Mouse (Mus musculus) thymus, postnatal 25 days (tissue): ENCODE measurements at regions not wholly inside any gene's neighbourhood (a gene's known extent, or its start where the extent isn't known, plus 50 kb on each side); places are given as distances from the start of the nearest gene placed in this dataset.

ENCODE experiments used
- DNase-seq: peaks from one replicate; pipeline ENCODE4 v3.0.0; 2022

DNA sequence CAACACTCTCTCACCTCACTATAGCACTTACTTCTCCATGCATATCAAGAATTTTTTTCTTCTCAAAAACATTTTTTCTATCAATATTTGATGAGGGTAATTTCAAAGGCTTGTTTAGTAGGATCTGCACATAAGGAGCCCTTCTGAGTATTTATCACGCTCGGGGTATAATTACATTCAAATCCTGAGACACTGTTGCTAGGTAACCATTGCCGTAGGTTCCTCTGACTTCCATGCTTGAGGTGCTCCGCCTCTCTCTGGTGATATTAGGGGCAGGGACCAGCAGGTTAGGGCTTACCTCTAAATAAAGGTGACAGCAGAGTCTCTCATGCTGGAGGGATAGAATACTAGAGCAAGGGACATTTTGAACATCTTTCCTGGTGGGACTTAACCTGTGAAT, 54.4 kb upstream of the 9630041A04Rik start:
- DNase-seq, result no peak

DNA sequence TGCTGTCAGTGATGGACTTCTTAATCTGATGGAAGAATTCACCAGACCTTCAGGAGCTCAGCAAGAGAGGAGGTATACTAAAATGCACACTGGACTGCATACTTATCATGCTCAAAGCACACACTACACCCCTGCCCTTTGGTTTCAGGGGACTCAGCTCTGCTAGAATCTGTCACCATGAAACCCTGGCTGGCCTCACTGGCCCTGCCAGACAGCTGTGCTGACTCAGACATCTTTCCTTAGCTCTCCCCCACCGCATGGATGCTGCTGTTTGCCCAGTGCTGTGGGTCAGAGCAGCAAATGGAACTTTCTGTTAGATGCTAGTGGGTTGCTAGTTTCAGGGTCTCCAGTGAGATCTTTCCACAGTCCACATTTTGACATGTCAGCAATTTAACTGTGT, 64.9 kb upstream of the 9630041A04Rik start:
- DNase-seq, result no peak

DNA sequence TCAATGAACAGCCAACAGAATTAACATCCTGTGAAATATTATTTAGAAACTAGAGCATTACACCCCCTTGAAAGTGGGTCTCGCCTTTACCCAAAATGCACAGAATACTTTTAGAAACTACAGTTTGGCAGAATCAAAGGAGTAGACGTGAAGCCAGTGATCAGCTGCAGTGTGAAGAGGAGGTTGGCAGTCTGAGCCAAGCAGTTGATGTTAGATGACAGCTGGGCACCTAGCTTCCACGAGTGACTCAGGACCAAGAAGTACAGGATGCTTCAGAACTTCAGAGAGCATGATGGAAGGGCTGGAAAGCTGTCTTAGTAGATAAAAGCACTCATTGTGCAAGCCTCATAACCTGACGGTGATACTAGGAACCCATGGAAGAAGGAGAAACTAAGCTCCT, 65.6 kb upstream of the 9630041A04Rik start:
- no peak for DNase-seq

GRCm38 (mm10) chr9:101795436-101795835, 66.2 kb upstream of the 9630041A04Rik start:
- no peak for DNase-seq

GRCm38 (mm10) chr9:101790936-101791335, 70.7 kb upstream of the 9630041A04Rik start:
- DNase-seq, result no peak

GRCm38 (mm10) chr9:101740949-101741605, 120.6 kb upstream of the 9630041A04Rik start:
- no peak for DNase-seq

- no peak for DNase-seq
Observed at GRCm38 (mm10) chr9:101739322-101739721, 122.3 kb upstream of the 9630041A04Rik start.

DNA sequence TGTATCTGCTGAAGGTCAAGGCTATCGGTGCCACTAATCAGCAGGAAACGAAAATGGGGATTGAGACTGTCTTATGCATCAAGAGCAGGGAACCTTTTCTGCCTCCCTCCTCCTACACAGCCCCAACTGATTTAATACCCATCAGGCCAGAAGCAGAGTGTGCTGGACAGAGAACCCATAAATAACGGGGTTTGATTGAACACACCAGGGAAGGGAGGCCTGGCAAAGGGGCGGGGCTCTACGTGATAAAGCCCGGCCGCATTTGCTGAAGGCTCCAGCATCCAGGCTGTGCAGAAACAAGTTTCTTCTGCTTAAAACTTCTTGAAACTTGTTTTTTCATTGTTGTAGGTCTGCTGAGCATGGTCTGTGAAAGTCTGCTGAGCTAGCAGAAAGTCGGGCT, 127.4 kb upstream of the 9630041A04Rik start:
- DNase-seq, result no peak

DNA sequence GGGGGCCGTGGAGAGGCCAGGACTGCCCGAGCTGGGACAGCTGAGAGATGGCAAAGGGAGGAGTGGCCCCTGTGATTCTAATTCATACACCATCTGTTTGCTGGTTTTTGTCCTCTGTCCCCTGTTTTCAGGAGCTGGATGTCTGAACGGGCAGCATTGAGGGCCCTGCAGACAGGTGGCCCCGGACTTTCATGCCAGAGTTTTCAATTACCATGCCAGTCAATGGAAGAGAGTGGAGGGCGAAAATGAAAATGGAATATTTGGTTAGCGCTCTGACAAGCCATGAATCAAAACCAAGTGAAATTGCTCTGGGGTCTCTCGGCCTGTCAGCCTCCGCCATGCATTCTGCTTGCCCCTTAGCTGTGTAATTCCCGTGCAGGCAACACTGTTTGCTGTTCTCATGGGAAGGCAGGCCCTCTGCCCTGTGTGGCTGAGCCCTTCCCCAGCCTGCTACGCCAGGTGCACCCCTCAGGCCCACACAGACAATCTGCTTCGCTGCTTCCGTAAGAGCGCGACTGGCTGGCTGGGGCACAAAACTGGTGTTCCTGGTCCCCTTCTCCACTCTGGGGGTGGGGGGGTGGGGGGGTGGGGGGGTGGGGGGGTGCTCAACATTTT, 127.9 kb upstream of the 9630041A04Rik start:
- no peak for DNase-seq

DNA sequence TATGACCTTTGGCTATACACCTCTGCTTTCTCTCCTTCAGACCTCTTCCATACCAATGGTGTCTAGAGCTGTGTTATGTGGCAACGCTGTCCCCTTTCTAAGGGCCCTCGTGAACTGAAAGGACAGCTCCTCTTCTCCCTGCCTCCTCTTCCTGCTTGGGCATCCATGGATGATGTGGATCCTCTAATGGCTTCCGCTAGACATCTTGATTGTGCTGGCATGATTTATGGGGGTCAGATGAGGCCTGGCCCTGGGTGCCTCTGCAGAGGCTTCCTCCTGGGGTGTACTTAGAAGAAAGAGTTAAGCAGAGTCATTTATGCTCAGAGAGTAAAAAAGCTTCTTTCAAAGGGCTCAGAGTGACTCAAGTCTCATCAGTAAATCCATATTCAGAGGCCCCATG, 131.5 kb upstream of the 9630041A04Rik start:
- DNase-seq, result no peak

DNA sequence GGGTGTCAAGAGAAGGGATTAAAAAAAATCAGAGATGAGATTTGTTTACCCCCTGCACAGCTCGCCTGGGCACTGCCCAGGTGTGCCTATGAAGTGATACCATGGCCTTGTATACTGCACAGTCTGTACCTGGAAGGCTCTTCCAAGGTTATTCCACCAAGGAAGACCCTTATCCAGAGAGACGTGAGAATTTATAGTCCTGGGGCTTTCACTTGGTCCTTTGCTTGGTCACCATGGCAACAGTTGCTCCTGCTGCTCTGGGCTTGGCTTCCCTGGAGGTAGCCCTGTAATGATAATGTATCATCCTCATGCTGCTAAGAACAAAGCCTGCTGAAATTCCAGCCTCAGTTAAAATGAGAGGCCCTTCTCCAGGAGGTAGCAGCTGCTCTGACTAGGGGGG, 143.7 kb upstream of the 9630041A04Rik start:
- DNase-seq, result no peak

GRCm38 (mm10) chr9:101716326-101716725, 145.3 kb upstream of the 9630041A04Rik start:
- no peak for DNase-seq

- DNase-seq, result no peak
Observed at GRCm38 (mm10) chr9:101714805-101715204, 146.8 kb upstream of the 9630041A04Rik start.

DNA sequence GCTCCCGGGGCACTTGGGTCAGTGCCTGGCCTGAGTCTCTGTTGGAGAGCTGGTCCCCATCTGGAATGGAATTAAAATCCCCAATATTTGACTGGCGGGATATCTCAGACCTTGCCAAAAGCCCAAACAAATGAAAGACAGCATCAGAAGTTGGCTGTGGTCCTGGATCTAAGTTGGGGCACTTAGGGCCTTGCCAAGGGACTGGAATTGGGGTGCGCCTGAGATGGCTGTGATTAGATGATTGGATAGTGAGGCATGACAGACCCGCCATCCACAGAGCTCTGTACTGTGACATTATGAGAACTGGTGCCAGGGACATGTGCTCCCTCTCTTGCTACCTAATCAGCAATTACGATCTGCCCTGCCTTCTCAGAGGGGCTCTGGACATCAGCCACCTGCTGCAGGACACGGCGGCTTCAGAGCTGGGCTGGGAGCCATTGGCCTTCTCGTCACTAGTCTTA, 151.0 kb upstream of the 9630041A04Rik start:
- DNase-seq, result no peak

- no peak for DNase-seq
Observed at GRCm38 (mm10) chr9:101700368-101700767, 161.3 kb upstream of the 9630041A04Rik start.

- DNase-seq, result no peak
Observed at GRCm38 (mm10) chr9:101694054-101694453, 167.6 kb upstream of the 9630041A04Rik start.

DNA sequence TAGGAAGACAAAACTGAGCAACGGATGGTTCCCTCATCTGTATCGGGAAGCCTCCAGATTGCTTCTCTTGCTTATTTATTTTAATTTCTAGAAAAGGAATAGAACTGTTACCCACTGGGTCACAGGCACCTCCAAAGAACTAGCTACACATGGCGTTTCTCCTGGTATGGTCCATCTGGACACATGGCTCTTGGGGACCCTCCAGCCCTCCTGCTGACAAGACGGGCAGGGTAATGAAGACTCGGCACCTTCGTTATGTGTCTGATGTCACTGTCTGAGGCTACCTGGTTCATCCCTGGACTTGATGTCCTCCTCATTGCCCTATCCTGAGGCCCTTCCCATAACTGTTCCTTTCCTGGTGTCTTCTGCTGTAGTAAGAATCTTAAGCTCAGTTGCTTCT, 170.3 kb upstream of the 9630041A04Rik start:
- DNase-seq, result no peak

- no peak for DNase-seq
Observed at GRCm38 (mm10) chr9:101690916-101691315, 170.7 kb upstream of the 9630041A04Rik start.

- no peak for DNase-seq
Observed at GRCm38 (mm10) chr9:101690402-101690861, 171.2 kb upstream of the 9630041A04Rik start.

DNA sequence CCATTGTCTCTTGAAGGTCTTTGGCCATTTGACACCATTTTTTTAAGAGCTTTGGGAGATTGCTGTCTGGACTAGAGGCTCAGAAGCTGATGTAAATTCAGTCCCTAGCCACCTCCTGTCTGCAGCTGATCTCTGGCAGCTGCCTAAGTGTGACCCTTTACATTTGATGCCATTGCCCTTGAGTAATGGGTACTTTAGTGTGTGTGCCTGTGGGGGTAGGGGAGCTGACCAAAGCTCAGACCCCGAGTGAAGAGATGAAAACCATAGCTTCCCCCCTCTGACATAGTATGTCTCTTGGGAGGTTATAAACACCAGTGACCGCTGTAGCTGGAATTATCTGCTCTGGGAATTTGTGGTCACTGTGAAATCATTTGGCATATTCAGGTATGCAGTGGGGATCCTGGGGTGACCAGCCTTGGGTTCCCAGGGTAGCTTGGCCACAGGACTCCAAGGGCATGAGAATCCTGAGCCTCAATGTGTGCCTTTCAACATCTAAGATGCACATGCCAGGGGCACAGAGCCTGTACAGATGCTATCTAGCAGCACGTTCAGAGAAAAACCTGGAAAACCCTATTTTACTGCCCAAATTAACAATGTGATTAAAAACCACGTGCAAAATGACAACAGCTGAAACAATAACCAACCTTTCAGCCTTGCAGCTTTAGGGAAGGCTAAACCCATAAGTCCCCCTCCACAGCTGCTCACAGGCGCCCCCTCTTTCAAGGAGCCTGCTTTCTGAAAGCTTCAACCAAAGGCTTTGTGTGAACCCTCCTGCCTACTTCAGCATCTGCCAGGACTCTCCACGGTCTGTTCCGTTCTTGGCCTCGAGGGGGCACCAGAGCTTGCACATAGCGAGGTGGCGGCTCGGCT, 171.9 kb upstream of the 9630041A04Rik start:
- DNase-seq, result peak; percentile 21

DNA sequence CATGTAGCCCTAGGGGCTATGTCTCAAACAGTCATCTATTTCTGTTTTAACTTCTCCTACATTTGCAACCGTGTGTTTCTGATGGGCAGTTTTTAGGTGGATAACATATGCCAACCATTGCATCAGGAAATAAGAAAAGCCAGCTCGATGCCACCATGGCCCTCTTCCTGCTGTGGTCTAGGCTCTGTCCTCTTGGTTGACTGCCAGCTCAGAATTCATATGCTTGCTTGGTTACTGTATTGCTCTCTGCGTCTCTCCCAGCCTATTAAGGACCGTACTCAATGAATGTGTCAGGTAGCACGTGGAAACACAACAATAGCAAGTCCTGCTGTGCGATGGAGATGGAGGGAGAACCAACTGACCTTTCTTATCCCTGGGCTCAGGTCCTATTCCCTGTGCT, 174.4 kb upstream of the 9630041A04Rik start:
- DNase-seq, result no peak

DNA sequence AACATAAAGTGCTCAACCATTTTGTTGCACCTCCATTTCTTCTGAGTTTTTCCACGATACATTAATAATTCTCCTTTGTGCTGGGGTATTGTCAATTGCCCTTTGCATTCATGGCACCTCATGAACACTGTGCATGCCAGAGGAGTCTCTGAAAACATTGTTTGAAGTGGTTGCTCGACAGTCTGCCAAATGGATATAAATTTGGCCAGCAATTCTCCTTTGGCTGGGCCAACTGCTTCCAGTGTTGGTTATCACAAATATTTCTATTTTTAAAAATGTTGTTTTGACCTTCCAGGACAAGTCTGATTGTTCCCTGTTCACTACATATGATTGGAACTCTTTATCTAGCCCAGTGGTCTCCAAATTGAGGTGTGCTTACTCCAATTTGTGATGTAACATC, 184.1 kb upstream of the 9630041A04Rik start:
- no peak for DNase-seq

- DNase-seq, result no peak
Observed at GRCm38 (mm10) chr9:101670111-101670510, 191.5 kb upstream of the 9630041A04Rik start.

DNA sequence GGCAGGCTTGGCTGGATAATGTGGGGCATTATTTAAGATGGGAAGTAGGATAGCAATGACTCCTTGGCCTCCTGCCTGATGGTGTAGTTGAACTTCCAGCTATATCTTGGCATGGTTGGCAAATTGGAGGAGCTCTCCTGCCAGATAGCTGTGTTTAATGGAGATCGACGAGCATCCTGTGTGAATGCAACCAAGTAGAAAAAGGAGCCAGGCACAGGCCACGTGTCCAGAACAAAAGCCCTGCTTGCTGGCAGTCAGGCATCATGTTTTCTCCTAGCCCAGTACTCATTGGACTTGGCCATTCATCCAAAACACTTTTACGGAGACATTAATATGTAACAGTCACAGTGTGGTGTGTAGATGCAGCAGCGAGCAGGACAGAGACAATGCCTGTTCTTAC, 211.8 kb upstream of the 9630041A04Rik start:
- no peak for DNase-seq
